Mouse (Mus musculus): ENCODE measurements around the gene Zscan4e.
"Not testable (repeated sequence)": the region's sequence is repeated elsewhere in the genome, so short reads cannot be mapped to it uniquely, and the experiment has no call there.

DNA sequence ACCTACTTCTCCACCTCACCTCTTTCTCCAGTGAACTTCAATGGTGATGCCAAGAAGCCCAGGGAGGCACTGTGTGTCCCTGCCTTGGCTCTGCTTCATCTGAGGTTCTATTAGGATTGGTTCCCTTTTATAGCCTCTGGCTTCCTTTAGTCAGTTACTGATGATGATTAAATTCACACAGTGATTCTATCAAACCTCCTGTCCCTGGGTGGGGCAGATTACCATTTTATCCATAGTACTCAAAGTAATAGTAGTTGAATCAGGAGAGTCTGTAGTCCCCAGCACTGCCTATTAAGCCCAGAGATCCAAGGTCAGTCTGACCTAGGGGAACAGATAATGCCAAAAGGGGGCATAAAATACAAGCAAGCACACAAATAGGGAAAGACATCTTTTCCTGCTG, at the start of gene Zscan4e:
- not testable (repeated sequence) for TF ChIP-seq CTCF (IDR thresholded peaks at IDR 0.05; ENCODE audit: control insufficient read depth, insufficient read depth, insufficient read length); USF1 (IDR thresholded peaks at IDR 0.05; ENCODE audit: low read depth); MAX (IDR thresholded peaks at IDR 0.05); MYOG (IDR thresholded peaks at IDR 0.05; ENCODE audit: control insufficient read depth, extremely low read depth, insufficient read length); CEBPB (IDR thresholded peaks at IDR 0.05; ENCODE audit: low read depth); FOSL1 (IDR thresholded peaks at IDR 0.05; ENCODE audit: insufficient read depth, low read length, poor library complexity, severe bottlenecking); MYOD1 (IDR thresholded peaks at IDR 0.05; ENCODE audit: control insufficient read depth, insufficient read length, low read depth)
